Mouse (Mus musculus) adrenal gland, adult 2 months (tissue): ENCODE measurements around the gene Man2b1. TPM values are rescaled to one million over a fixed set of nuclear protein-coding genes. Genes with fewer than 3 reads are reported as not detected.
"Not testable (repeated sequence)": the region's sequence is repeated elsewhere in the genome, so short reads cannot be mapped to it uniquely, and the experiment has no call there.

Experiments used
- DNase-seq: peaks from one replicate; pipeline ENCODE4 v3.0.0; 2021
- polyA plus RNA-seq: library from polyadenylated mRNA; depleted of rRNA; stranded (reverse); fragments of >200 nt; gene quantifications from 2 replicates; pipeline ENCODE4 v1.2.3, GENCODE M21; 2012
- total RNA-seq, 2 experiments: library from RNA; stranded (reverse); gene quantifications; 2 replicates each; pipeline ENCODE4 v1.2.3; 2021

Man2b1 gene
- total and polyA plus RNA-seq, 3 experiments, result 34.0 to 52.7 (median 46.0) TPM

- DNase-seq, result no peak
These were observed 9.9 kb upstream of the Man2b1 start for GRCm38 (mm10) chr8:85073041-85073612.

DNA sequence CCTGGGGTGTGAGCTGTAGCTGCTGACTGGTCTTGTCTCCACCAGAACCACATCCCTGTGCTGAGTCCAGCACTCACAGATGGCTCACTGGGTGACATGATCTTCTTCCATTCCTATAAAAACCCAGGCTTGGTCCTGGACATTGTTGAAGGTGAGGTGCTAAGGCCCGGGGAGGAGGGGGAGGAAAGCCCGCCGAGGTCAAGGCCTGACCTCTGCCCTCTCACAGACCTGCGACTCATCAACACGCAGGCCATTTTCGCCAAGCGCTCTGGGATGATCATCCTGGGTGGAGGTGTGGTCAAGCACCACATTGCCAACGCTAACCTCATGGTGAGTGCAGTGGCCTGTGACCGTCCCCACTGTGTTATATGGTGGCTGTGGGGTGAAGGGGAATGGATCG lies 8.9 kb upstream of the Man2b1 start:
- no peak for DNase-seq

GRCm38 (mm10) chr8:85074617-85075016 lies 8.5 kb upstream of the Man2b1 start:
- DNase-seq, result no peak

- peak; percentile 54 for DNase-seq
These were observed 7.1 kb upstream of the Man2b1 start for GRCm38 (mm10) chr8:85076001-85076400.

- DNase-seq, result peak; percentile 81
These were observed 6.1 kb upstream of the Man2b1 start for GRCm38 (mm10) chr8:85076993-85077392.

- no peak for DNase-seq
These were observed 2.9 kb upstream of the Man2b1 start for GRCm38 (mm10) chr8:85080214-85080531.

DNA sequence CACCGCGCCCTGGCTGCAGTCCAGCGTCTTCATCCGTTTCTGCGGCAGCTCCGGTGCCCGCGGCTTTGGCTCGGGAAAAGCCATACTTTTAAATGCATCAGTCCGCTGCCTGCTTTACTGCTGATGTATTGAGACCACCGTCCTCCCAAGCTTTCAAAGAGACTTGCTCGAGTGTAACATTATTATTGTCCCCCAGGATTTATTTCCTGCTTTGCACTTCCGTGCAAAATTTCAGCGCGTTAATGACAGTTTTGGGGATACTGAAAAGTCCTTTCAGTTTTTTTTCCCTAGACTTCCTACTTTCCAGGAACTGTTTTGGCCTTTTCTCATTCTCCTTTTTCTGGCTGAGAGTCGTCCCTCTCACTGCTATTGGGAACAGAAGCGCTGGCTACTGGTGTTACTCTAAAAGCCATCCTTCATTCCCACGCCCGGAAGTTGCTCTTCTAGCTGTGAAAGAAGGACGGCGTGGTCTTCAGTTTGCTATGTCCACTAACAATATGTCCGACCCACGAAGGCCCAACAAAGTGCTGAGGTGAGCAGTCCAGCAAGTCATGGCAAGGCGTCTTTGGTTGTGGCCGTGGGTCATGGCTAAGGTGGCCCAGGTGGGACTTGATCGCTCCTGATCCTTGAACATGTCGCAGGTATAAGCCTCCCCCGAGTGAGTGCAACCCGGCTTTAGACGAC lies 2.4 kb upstream of the Man2b1 start, which contains the start of gene Wdr83os:
TSS of gene Wdr83os (plus strand) at position 209 of the 684 bp plus-strand sequence.
- DNase-seq, result peak; percentile 69

DNA sequence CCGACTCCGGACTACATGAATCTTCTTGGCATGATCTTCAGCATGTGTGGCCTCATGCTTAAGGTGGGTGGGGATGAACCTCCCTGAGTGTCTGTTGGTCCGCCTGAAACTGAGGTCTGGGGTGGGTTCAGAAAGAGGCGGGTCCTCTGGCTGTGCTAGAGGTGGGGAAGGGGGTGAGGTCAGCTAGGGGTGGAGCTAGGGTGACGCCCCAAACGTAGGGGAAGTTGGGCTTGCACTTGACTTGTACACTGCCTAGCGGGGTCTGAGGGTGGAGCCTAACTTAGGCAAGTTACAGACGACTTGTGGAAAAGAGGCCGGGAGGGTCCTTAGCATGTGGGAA lies 1.9 kb upstream of the Man2b1 start, which contains the start of gene Wdr83:
TSS of gene Wdr83 (minus strand) at position 91 of the 340 bp plus-strand sequence.
- DNase-seq, result peak; percentile 62

DNA sequence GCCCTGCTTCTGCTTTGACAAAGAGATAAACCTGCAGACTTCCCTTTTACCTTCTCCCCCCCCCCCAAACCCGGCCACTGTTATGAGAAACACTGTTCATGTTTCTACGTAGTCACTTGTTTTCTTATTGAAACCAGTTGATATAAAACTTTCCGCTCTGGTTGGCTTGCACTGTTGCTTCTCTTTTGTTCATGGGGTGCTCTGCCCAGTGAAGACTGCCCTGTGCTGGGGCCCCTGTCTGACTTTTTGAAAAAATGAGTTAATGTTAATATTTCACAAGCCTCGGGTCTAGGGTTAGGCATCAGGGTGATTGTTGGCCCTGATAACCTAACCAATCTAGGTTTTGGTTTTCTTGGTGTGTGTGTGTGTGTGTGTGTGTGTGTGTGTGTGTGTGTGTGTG lies 901 bp upstream of the Man2b1 start:
- not testable (repeated sequence) for DNase-seq

- no peak for DNase-seq
These were observed 1.6 kb downstream of the Man2b1 start for GRCm38 (mm10) chr8:85084633-85085032.

- DNase-seq, result no peak
These were observed 3.2 kb downstream of the Man2b1 start for GRCm38 (mm10) chr8:85086238-85086637.

- DNase-seq, result no peak
These were observed 5.7 kb downstream of the Man2b1 start for GRCm38 (mm10) chr8:85088771-85089170.

- DNase-seq, result no peak
These were observed 7.8 kb downstream of the Man2b1 start for GRCm38 (mm10) chr8:85090856-85091255.

DNA sequence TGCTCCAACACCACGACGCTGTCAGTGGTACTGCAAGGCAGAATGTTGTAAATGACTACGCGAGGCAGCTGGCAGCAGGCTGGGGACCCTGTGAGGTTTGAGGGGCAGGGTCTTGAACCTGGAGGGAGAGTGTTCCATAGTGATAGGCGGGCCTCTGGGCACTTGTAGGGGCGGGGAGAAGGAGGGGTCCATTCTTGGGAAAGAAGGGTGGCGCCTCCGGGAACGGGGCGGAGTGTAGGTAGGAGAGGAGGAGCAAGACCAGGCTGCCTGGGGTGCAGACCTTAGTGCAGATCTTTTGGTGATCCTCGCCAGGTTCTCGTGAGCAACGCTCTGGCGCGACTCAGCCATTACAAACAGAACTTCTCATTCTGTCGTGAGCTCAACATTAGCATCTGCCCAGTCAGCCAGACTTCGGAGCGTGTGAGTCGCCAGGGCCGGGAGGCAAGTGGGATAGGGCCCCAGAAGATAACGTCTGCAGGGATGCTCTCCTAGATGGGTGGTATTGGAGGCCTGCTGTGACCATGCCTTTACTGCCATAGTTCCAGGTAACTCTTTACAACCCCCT lies 8.5 kb downstream of the Man2b1 start:
- no peak for DNase-seq

- DNase-seq, result no peak
These were observed 12.0 kb downstream of the Man2b1 start for GRCm38 (mm10) chr8:85095051-85095450.

DNA sequence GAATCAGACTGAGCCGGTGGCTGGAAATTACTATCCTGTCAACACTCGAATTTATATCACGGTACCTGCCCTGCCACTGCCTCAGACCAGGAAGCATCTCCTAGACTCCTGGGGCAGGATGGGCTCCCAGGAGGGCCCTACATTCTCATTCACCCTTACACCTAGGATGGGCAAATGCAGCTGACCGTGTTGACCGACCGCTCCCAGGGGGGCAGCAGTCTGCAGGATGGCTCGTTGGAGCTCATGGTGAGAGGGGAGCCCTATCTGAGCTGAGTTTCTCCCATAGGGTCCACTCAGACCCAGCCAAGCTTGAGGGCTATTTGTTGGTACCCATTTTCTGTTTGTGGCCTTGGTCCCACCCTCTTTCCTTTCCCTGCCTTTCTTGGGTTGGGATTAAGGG lies 12.5 kb downstream of the Man2b1 start:
- no peak for DNase-seq

- no peak for DNase-seq
These were observed 13.1 kb downstream of the Man2b1 start for GRCm38 (mm10) chr8:85096196-85096595.

- no peak for DNase-seq
These were observed 13.8 kb downstream of the Man2b1 start for GRCm38 (mm10) chr8:85096850-85097249.

DNA sequence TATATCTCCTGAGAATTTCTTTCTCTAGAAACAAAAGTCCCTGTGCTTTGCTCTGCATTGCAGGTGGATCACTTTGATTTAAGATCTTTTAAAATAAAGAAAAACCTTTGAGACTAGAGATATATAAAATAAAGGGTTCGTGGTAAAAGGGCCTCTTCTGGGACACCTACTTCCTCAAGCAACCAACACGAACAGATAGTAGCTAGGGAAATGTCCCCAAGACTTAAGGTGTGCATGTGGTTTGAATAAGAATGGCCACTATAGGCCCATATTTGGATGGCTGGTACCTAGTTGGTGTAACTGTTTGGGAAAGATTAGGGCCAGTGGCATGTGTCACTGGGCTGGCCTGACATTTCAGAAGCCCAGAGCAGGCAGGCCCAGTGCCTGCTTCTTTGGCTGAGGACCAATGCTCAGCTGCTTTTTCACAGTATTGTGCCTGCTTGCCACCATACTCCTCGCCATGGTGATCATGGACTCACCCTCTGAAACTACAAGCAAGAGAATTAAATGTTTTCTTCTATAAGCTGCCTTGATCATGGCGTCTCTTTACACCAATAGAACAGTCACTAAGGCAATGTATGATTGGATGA lies 17.1 kb downstream of the Man2b1 start:
- DNase-seq, result no peak

GRCm38 (mm10) chr8:85113241-85113640 lies 30.2 kb downstream of the Man2b1 start:
- no peak for DNase-seq

DNA sequence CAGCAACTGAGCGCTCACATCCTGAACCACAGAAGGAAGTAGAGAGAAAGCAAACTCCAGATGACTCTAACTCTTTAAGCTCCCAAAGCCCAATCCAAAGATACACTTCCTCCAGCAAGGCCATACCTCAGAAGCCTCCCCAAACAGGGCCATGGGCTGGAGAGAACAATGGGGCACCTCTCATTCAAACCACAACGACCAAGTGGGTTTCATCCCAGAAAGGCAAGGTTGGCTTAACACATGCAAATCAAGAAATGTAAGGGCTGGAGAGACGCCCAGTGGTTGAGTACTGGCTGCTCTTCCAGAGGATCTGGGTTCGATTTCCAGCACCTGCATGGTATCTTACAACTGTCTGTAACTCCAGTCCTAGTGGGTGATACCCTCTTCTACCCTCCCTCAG lies 32.4 kb downstream of the Man2b1 start:
- DNase-seq, result no peak

GRCm38 (mm10) chr8:85116984-85117383 lies 33.9 kb downstream of the Man2b1 start:
- no peak for DNase-seq
